10 mouse cellular contexts compared by ENCODE assay signal in the genomic region with DNA sequence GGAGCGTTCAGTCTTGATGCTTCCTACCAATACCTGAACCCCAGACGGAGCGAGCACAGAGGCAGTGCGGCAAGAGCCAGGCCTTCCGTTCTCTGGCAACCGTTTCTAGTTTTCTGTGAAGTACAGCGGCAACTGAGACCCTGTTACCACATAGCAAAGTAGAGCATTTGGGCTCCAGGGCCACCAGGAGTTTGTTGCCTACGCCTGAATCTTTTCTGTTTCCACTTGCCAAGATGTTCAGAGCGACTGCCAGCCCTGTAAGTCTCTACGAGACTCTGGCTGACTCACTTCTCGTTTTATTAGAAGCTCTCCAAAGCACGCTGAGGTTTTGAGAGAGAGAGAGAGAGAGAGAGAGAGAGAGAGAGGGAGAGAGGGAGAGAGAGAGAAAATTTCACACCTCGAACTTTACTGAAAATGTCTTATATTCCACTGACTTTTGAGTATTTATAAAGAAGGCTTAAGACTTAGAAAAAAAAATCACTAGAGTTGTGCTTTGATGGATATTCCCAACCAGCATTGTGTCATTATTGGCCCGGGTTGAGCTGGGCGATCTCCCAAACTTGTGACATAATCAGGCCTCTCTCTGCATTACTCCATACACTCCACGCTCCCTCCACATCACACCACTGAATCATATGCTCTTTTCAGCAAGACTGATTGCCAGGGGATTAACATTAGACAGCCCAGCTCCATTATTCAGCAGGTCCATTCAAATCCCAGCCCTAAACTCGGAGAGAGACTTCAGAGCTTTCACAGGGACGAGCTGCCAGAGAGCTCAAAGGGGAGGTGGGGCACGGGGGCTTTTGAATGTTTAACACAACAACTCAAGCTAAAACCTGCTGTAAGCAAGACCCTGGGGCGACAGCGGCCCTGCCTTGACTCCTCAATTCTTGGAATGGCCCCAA.
A peak's percentile ranks its signal among the peaks of the same experiment; 100 is the strongest.
DNase-seq lines count a peak whose midpoint lies in the region; ATAC-seq lines count a peak whose summit lies in the region.
"Had no signal": no experiment of that assay in that cellular context is flagged by ENCODE, and none has a peak within 500 bp of the region (broad histone marks: within the 10 kb centered on the region; RNA-seq: fewer than 3 reads in every experiment).

No protein-coding gene starts in this region.

- H3K4me3 ChIP-seq in limb, embryonic 12.5 days (replicated peaks) = no peak overlapping the region
- H3K4me3 ChIP-seq in limb, embryonic 10.5 days = no peak overlapping the region
- no peak overlapping the region for H3K4me3 ChIP-seq in stomach, embryonic 15.5 days (replicated peaks)

- intact Hi-C loops in gastrocnemius, postnatal 14 days (cut with DNase I; ENCODE audit: low total_unique reads) = no loop called here

- H3K4me2 ChIP-seq in limb, embryonic 12.5 days = no peak overlapping the region
- H3K4me2 ChIP-seq in stomach, embryonic 15.5 days = no peak overlapping the region

- peaks cover 65% of the 10 kb centered on the region for H3K36me3 ChIP-seq in limb, embryonic 12.5 days
- peaks cover 29% of the 10 kb centered on the region for H3K36me3 ChIP-seq in limb, embryonic 10.5 days
- H3K36me3 ChIP-seq in stomach, embryonic 15.5 days = no peaks in the 10 kb centered on the region
- H3K36me3 ChIP-seq: G1E had no signal

- ATAC-seq in limb, embryonic 12.5 days (ENCODE audit: insufficient number of reproducible peaks, insufficient read depth, low FRiP score, low TSS enrichment, low read depth) = no peak
- ATAC-seq in stomach, embryonic 15.5 days (ENCODE audit: insufficient read depth, low FRiP score, low read depth) = peak; percentile 86

- no peaks in the 10 kb centered on the region for H3K9me3 ChIP-seq in limb, embryonic 12.5 days
- no peaks in the 10 kb centered on the region for H3K9me3 ChIP-seq in limb, embryonic 10.5 days (replicated peaks)
- no peaks in the 10 kb centered on the region for H3K9me3 ChIP-seq in stomach, embryonic 15.5 days

- peaks cover 34% of the 10 kb centered on the region for H3K4me1 ChIP-seq in limb, embryonic 12.5 days (replicated peaks)
- peaks cover 17% of the 10 kb centered on the region for H3K4me1 ChIP-seq in limb, embryonic 10.5 days
- peaks cover 16% of the 10 kb centered on the region; the same call in 1 of the 2 replicates for H3K4me1 ChIP-seq in stomach, embryonic 15.5 days

- 46% methylated on average over 21 of the region's 21 CpGs for WGBS in limb, embryonic 12.5 days
- WGBS in limb, embryonic 10.5 days = 57% methylated on average over 21 of the region's 21 CpGs
- WGBS in stomach, embryonic 15.5 days = 41% methylated on average over 21 of the region's 21 CpGs

- H3K27ac ChIP-seq in limb, embryonic 12.5 days = peak overlapping the region; percentile 60; the same call in 1 of the 2 replicates
- no peak overlapping the region for H3K27ac ChIP-seq in limb, embryonic 10.5 days
- H3K27ac ChIP-seq in stomach, embryonic 15.5 days = peak overlapping the region; percentile 67
- H3K27ac ChIP-seq: liver, embryonic 14.5 days had no signal

- no peak overlapping the region for H3K9ac ChIP-seq in limb, embryonic 12.5 days (replicated peaks)
- H3K9ac ChIP-seq in stomach, embryonic 15.5 days = no peak overlapping the region
- H3K9ac ChIP-seq: liver, embryonic 14.5 days had no signal

- H3K27me3 ChIP-seq in limb, embryonic 12.5 days = no peaks in the 10 kb centered on the region
- H3K27me3 ChIP-seq in limb, embryonic 10.5 days (ENCODE audit: low read depth, poor library complexity, severe bottlenecking) = no peaks in the 10 kb centered on the region
- no peaks in the 10 kb centered on the region for H3K27me3 ChIP-seq in stomach, embryonic 15.5 days (replicated peaks)

- no peak for DNase-seq in limb, embryonic 10.5 days (ENCODE audit: low spot score)
- DNase-seq in embryo, embryonic 10.5 days (ENCODE audit: low spot score) = peak; percentile 77
- peak; percentile 61 for DNase-seq in gastrocnemius, postnatal 14 days
- peak; percentile 74 for DNase-seq in layer of hippocampus, adult 11-12 months (ENCODE audit: low spot score)
- DNase-seq in lung, postnatal 36 days = peak; percentile 79
- DNase-seq in kidney, postnatal 36 days = no peak

Comparison
In these comparisons a context has a peak if more than half of its experiments do, and no peak if none do; other contexts are left out.
1. DNase-seq: peak in embryo, embryonic 10.5 days (single experiment), gastrocnemius, postnatal 14 days (single experiment), layer of hippocampus, adult 11-12 months (single experiment) and lung, postnatal 36 days (single experiment); none in limb, embryonic 10.5 days (single experiment) and kidney, postnatal 36 days (0 of 2).